Mouse (Mus musculus) frontal cortex, adult (tissue): Measurements from ENCODE around the gene Nrxn3.
A peak's percentile ranks its signal among the peaks of the same experiment; 100 is the strongest.

Experiments used
- ATAC-seq: cut with Nextera tagmentation; 2 replicates; pipeline ENCODE4 v1.9.2; 2017; ENCODE audit warnings: mild to moderate bottlenecking, moderate library complexity, mixed read lengths; ENCODE audit not compliant: low TSS enrichment

The Nrxn3 gene

DNA sequence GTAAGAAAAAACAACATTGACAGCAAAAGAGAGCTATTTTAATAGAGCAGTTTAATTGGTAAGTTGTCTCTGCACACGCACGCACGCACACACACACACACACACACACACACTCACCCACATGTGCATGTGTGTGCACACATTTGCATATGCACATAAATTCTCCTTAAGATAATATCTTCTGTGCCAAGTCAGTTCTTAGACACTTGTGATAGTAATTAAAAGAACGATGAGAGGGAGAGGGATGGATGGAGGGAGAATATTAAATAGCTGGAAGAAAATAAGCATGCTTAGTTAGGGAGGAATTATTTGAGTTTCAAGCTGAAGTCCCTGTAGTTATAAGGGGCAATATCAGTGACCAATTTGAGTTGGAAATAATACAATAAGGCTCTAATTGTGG lies 203.6 kb downstream of the Nrxn3 start:
- peak; percentile 13; the same call in 1 of the 2 replicates for ATAC-seq

- no peak for ATAC-seq
Measured at GRCm38 (mm10) chr12:88931713-88932112, 209.0 kb downstream of the Nrxn3 start.

DNA sequence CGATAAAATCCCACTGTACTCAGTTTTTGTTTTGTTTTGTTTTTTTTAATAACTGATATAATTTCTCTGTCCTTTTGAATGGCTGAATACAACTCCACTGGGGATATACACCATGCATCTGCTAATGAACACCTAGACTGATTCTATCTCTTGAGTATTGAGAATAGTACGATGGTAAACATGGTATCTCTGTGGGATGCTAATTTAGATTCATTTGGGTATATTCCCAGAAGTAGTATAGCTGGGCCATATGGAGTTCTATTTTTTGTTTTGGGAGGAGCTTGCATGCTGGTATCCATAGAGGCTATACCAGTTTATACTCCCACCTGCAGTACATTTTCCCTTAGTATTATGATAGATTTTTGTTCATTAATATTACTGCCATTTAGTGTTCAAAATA lies 217.0 kb downstream of the Nrxn3 start:
- ATAC-seq, result peak; percentile 64

DNA sequence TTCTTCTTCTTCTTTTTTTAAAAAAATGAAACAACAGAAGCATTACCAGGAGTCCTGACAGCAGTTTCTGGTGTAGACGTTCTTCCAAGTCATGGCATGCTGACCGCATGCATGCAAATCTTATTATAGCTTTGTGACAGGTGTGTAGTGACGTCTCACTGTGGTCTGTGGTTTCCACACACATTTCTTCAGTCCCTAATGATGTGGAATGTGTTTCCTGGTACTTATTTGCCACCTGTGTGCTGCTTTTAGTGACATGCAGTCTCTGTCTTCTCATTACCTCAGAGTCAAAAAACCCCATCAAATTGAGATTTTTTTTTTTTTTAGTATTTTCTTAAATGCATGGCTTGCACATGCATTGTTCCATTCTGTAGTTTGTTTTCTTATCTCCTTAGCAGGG lies 222.3 kb downstream of the Nrxn3 start:
- no peak for ATAC-seq

- no peak for ATAC-seq
Measured at GRCm38 (mm10) chr12:88949870-88950269, 227.2 kb downstream of the Nrxn3 start.

- ATAC-seq, result peak; percentile 60
Measured at GRCm38 (mm10) chr12:88952937-88953600, 230.4 kb downstream of the Nrxn3 start.

DNA sequence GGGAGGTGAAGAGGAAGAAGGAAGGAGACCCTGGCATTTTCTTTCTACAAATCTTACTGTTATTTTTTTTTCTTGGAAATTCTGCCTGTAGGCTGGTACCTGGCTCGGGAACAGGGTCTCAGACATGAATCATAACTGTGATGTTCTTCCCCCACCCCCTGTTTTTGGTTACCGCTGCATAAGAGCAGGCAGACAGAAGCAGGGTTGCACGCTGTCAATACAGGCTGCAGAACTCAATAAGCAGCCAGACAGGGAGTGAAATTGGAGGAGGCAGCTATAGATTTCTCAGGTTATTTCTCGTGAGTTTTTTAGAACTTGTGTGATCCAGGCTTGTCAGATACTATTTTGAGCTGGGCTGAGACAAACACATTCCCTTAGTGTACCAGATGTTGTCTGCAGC lies 231.1 kb downstream of the Nrxn3 start:
- ATAC-seq, result peak; percentile 65

DNA sequence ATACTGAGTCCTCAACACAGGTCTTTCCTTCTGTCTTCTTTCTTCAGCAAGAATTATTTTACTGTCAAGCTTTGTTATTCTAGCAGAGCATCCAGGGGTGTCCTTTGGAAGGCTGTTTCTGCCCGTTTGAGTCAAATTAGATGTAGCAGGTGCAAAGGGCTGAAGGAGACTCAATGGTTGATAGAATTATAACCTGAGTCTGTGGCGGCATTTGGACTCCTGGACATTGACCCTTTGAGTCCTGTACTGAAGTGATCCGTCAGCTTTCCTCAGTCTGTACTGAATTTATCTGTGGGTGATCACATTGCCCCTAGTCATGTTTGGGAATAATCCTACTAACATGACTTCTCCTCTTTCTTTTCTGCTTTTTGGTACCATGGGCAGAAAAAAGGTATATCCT lies 234.8 kb downstream of the Nrxn3 start:
- ATAC-seq, result no peak

GRCm38 (mm10) chr12:88960817-88961216 lies 238.1 kb downstream of the Nrxn3 start:
- ATAC-seq, result peak; percentile 89

GRCm38 (mm10) chr12:88966329-88966728 lies 243.7 kb downstream of the Nrxn3 start:
- no peak for ATAC-seq

- no peak for ATAC-seq
Measured at GRCm38 (mm10) chr12:88976621-88977020, 253.9 kb downstream of the Nrxn3 start.

GRCm38 (mm10) chr12:88983688-88984330 lies 261.1 kb downstream of the Nrxn3 start:
- ATAC-seq, result no peak

DNA sequence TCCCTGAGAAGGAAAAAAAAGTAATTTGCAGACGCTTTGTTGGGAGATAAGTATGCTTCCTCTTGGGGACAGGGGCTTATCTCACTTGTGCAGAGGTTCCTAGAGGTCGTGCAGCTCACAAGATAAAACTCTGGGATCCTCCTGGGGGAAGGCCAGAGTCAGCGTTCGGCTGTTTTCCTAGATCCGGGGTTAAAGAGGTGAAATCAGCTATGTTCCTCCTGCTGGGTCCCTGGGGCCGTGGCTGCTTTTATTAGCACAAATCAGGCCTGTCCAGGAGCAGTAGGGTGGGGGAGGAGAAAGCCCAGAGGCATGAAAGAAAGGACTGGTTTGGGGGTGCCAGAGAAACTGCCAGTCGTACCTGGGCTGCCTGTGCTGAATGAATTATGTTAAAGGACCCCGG lies 261.7 kb downstream of the Nrxn3 start:
- no peak for ATAC-seq

DNA sequence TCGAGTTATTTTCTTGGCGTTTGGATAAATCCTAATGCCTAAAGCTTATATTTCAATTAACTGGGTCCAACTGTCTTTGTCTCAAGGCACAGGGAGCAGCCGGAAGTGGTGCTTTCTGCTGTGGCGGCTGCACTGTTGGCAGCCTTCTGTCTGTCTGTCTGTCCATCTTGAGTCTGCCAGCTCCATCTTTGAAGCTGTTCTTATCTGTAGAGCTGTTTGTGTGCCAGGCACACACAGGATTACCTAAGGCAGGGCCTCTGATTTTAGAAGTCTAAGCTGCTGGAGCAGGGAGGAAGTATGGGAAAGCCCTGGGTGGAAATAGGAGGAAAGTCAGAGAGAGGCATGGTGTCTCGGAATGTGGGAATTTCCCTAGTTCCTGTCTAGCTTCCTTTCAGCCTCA lies 262.1 kb downstream of the Nrxn3 start:
- ATAC-seq, result 0 out of 2 replicates have a peak, but pooled peaks have one; percentile 34

DNA sequence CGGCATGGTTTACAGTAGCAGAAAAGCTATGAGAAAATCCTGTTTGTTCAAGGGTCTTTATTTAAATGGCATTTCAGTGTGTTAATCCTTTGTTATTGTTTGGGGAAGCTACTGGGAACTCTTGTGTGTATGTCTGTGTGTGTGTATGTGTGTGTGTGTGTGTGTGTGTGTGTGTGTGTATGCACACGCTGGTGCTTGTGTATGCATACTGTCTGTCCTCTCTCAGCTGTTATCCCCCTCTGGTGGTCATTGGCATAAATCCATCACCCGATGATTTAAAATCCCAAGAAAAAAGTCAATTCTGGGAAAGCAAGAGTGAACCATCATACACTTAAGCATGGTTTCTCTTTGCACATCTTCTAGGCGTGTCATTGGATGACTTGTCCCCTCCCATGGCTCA lies 264.4 kb downstream of the Nrxn3 start:
- no peak for ATAC-seq

DNA sequence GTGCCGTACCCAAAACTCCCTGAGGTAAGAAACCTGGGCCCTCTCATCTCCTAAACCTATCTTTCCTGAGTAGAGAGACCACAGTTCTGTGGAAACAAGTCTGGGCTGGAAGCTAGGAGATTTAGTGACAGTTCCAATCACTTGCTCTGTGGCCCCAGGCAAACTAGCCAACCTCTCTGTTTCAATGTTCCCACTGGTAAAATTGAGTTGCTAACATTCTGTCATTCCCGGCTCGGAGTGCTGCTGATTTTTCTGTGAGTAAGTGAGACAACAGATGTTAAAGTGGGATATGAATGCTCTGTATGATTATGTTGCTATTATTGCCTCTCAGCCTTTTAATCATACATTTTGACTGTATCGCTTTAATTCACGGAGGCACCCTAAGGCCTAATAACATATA lies 268.1 kb downstream of the Nrxn3 start:
- ATAC-seq, result no peak

- ATAC-seq, result peak; percentile 50
Measured at GRCm38 (mm10) chr12:88992141-88992540, 269.5 kb downstream of the Nrxn3 start.

DNA sequence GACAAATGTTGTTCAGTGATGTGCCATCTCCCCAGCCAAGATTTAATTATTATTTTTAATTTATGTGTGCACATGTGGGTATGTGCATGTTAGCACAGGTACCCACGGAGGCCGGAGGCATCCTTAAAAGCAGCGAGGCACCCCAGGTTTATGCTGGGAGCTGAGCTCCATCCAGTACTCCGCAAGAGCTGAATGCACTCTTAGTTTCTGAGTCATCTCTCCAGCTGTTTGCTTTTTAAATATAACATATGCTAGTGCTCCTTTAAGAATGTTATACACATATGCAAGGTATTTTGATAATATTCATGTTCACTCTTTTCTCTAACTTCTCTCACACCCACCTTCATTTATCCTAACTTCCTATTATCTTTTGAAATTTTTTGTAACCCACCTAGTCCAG lies 271.1 kb downstream of the Nrxn3 start:
- ATAC-seq, result peak; percentile 75

DNA sequence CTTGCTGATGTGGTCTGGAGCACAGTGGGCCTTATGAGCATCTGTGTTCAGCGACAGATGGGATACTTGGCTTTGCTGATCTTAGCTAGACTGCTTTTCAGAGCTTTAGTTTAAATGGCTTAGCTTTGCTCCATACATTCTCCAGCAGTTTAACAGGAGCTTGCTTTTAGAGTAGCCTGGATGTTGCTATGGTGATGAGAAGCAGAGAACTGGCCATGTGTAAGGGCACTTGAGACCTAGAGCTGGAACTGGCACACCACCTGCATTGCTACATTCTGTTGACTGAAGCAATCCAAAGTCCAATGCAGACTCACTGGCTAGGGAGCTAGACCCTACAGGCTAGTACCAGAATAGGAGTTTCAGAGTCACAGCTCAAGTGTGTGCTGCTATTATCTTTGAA lies 293.8 kb downstream of the Nrxn3 start:
- ATAC-seq, result peak; percentile 68

DNA sequence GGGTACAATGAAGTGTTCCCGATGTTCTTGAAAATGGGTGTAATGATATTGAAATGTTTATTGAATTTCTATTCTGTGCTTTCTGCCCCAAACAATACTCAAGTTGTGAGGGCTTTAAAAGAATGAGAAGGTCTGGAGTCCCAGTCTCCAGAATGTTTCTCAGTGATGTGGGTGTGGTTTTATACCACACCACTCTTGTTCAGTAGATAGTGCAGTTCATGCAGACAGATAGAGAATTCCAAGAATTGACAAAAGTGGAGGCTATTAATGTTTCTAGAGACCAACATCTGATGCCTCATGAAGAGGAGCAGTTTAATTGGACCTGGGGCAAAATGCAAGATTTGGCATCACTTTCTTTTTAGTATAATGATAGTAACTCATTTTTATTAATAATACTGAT lies 302.5 kb downstream of the Nrxn3 start:
- ATAC-seq, result no peak

DNA sequence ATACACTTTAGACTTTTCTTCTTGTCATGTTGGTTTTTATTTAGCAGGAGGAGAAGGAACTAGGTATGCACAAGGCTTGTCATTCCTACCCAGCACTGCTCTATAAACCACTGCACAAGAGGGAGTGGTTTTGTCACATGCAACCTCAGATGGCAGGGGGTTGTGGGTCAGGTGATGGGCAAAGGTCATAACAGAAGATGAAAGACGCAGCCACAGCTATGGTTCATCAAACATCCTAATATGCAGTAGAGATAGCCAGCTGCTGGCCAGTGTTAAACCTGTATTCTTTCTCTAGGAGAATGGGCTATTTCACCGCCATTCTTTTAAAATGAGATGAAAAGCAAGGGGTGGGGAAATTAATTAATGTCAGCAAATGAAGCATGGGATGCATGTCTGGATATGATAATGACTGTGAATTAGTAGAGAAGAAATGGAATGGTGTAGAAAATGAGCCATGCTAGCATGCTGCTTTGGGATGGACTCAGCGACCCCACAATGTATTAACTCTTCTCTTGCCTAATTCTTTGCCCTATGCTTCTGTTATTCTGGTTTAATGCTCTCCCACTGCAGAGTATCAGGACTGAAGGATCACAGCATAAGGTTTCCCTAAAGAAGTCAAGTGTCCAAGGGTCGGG lies 313.4 kb downstream of the Nrxn3 start:
- ATAC-seq, result no peak

DNA sequence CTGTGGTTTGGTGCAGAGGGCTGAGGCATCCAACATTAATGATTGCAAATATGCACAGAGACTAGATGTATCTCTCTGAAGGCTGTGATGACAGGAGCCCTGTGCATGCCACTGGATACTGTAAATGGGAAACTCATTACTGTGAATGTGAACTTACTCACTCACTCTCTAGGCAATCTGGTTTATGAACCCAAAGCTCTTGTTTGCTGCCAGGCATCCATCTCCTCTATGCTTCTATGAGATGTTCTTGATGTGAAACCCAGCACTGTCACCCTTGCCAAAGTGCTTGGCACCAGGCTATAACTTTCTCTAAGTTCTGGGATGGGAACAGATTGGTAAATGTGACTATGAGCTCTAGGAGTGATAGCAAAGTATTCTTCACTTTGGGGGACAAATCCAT lies 317.5 kb downstream of the Nrxn3 start:
- peak; percentile 52; the same call in 1 of the 2 replicates for ATAC-seq

- ATAC-seq, result no peak
Measured at GRCm38 (mm10) chr12:89041429-89042107, 318.9 kb downstream of the Nrxn3 start.
